Mouse (Mus musculus) megakaryocyte progenitor cell, adult 5-6 weeks (primary cell): ENCODE measurements around the gene Aimp2. TPM values are rescaled to one million over a fixed set of nuclear protein-coding genes. Genes with fewer than 3 reads are reported as not detected.

Experiments
- ATAC-seq: replicated peaks from 2 replicates; pipeline ENCODE4 v1.8.0; 2016; ENCODE audit warnings: mild to moderate bottlenecking, moderate TSS enrichment, inconsistent platforms; ENCODE audit not compliant: poor library complexity
- total RNA-seq, 2 experiments: library from RNA; stranded (forward) in 1 of 2; stranded (reverse) in 1 of 2; fragments of 157-497, 149-512 nt in 1 of 2; fragments of 200-1000 nt in 1 of 2; gene quantifications; 2 replicates each; pipeline versions ENCODE4 v1.2.3 to v1.2.4; 2015 to 2017

Gene Aimp2
- 62.4 and 71.2 TPM in 2 replicates for total RNA-seq (2015)
- 74.0 and 86.7 TPM in 2 replicates for total RNA-seq (2017)

DNA sequence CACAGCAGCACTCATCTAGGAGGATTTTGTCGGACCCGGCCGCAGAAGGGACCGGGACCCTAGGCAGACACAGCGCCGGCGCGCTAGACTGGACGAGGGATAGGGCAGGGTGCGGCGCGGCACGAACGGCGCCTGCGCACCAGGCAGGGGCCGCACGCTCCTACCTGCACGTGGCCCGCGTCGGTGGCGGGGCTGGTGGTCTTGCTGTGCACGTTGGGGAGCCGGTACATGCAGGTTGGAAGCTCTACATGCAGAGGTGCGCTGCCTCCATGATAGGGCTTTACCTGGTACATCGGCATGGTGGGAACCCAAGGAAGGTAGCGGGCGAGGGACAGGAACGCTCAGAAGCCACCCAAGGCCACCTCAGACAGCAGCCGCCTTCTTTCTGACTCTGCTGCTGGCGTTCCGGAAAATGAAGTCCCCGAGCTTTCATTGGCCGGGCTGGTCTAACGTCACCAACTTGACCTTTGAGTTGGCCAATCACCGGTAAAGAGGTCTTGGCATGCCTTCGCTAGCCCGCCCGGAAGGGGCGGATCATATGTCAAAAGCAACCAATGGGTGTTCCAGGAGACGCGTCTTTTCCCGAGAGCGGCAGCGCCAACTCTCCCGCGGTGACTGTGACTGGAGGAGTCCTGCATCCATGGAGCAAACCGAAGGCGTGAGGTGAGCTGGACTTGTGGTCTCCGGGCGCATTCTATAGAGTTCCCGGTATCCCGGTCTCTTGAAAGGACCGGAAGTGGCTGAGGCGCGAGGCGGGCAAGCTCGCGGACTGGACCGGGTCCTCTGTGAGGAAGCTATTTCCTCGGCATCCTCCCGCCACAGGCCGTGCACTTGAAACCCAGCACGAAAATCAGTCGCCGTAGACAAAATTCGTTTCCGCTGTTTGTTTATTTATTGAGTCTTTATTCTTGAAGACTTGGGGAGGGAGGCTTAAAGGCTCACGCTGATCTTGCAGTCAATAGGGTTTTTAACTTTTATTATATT lies at the start of gene Aimp2, which contains the start of gene Pms2:
TSS of gene Aimp2 (minus strand) at position 431 of the 984 bp plus-strand sequence.
TSS of gene Pms2 (plus strand) at position 548 of the 984 bp plus-strand sequence.
- peak; percentile 94 for ATAC-seq

DNA sequence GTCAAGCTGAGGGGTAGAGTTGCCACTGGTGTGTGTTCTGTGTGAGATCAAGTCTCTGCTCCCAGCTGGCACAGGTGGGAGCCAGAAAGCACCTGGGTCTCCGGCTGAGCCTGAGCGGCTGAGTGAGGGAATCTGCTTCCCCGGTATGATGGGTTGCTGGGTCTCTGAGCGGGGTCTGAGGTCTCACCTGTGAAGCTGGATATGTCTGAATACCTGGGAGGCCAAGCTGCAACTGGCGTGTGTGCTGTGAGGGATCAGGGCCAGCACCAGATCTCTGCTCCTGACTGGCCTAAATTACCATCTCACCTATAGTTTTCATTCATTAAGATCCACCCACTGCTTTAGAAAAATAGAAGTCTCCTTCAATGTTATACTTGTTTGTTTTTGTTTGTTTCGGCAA lies 47.5 kb upstream of the Aimp2 start:
- no peak for ATAC-seq

DNA sequence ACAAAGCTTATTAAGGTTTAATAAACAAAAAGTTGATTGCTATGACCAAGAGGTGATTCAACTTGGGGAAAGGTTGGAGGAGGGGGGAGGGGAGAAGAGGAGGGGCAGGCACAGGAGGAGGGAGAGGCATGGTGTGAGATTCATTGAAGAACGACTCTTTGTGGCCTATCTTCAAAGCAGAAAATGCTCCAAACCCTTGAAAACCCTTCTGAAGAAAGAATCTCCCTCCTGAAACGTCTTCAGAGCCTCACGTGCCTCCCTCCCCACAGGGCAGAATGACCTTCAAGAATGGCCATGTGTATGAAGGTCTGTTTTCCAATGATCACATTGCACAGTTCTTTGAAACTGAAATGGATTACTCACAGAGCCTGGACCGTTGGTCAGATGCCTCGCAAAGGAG lies 40.4 kb upstream of the Aimp2 start:
- no peak for ATAC-seq

DNA sequence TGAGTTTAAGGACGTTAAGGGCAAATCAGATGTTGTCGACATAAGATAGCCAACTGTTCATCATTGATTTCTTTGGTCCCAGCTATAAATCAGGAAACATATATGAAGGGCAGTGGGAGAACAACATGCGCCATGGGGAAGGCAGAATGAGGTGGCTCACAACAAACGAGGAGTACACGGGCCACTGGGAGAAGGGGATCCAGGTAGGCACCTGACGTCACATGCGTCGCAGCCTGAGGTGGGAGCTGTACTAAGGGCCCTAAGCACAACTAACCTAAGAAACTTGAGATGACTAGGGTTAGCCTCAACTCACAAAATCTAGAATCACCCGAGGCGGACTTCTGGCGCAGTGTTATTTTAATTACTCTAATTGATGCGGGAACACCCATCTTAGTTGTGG lies 38.7 kb upstream of the Aimp2 start:
- no peak for ATAC-seq

DNA sequence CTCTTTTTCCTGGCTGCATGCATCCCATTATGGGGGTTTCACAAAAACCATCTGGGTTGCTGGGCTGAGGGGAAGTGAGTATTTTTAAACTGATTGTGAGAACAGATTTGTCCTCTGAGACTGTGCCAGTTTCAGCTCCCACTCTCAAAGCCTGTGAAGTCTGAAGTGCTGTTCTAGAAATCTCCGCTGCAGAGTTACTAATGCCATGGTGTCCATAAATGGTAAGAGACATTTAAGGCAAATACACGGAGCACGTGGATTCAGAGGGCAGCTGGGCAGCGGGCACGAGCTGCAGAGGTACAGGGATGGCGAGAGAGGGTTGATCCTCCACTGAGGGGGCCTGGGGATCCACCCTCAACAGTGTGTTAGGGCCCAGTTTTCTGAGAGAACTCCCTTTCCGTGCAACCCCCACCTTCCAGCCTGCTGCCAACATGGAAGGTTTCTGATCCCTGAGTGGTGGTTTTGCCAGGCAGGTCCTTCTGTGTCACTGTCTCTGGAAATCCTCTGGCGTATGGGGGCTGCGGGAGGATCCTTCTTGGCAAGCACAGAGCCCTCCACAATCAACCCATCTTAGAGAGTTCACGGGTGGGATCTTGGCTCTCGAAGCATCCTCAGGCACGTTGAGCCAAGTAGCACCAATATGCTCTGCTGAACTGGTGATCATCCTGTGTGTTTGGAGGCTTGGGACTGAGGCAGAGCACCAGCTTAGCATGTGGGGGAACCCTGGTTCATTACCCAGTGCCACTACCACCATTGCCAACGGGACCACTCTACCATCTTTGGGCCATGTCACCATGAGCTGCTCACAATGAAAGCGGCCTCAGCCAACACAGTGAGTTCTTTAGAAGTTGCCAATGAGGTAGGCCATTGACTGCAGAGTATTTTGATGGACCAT lies 33.8 kb upstream of the Aimp2 start:
- ATAC-seq = no peak

DNA sequence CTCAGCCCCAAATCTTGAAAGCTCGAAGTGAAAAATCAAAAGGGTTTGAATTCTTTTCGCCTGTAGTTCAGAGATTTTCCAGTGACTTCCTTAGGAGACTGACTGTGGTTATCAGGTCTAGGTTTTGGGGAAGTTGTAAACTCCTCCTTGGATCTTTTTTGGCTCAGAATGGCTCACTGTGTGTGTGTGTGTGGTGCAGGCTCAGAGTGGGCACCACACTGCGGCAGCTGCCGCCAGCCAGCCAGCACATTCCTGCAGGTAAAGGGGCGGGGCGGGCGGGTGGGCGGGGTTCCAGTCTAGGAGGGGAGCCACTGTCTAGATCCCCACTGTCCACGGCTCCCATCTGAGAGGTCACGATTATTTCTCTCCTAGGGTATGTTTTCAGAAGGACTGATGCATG lies 31.9 kb upstream of the Aimp2 start:
- ATAC-seq = 0 out of 2 replicates have a peak, but pooled peaks have one; percentile 37

DNA sequence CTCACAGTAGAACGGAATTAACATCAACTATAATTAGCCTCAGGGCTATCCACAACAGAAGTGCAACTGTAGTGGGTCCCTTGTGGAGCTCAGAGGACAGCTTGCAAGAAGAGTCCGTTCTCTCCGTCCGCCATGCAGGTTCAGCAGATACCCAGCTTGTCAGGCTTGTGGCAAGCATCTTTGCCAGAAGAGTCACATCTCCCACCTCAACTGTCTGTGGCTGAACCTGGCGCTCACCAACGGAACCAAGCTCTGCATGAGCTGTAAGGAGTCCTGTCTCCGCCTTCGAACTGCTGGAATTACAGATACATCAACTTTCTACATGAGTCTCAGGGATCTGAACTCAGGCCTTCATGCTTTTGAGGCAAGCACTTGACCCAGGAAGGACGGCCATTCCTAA lies 26.5 kb upstream of the Aimp2 start:
- ATAC-seq = no peak

DNA sequence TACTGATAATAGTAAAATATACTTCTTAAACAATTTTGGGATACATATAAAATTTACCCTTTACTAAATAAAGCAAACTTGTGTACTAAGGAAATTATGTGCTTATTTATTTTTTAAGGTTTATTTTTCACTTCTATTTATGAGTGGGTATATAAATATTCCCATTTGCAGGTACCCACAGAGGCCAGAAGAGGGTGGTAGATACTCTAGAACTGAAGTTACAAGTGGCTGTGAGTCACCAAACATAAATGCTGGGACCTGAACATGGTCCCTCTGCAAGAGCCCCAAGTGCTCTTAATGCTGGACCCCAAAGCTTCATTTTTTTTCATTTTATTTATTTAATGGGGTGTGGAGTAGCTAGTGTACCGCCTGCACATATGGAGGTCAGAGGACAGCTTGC lies 24.2 kb upstream of the Aimp2 start:
- ATAC-seq = 0 out of 2 replicates have a peak, but pooled peaks have one; percentile 37

- ATAC-seq = no peak
Observed at GRCm38 (mm10) chr5:143933414-143933813, 23.8 kb upstream of the Aimp2 start.

GRCm38 (mm10) chr5:143932831-143933230 lies 23.2 kb upstream of the Aimp2 start, which contains the start of gene Rsph10b:
Gene Rsph10b (plus strand): TSS chr5:143933035.
- no peak for ATAC-seq

GRCm38 (mm10) chr5:143931863-143932580 lies 22.4 kb upstream of the Aimp2 start:
- ATAC-seq = no peak

GRCm38 (mm10) chr5:143930656-143931055 lies 21.0 kb upstream of the Aimp2 start:
- ATAC-seq = no peak

GRCm38 (mm10) chr5:143929291-143929690 lies 19.6 kb upstream of the Aimp2 start:
- no peak for ATAC-seq

DNA sequence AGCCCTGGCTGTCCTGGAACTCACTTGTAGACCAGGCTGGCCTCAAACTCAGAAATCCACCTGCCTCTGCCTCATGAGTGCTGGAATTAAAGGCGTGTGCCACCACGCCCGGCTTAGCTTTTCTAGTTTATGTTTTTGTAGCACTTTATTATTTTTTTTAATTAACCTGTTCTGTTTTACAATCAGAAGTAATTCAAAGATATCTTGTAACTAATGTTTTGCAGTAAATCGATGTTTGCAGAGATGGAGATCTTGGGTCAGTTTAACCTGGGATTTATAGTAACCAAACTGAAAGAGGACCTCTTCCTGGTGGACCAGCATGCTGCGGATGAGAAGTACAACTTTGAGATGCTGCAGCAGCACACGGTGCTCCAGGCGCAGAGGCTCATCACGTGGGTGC lies 18.2 kb upstream of the Aimp2 start, which contains the start of gene Gm42421:
TSS of gene Gm42421 (plus strand) at position 301 of the 400 bp plus-strand sequence.
- no peak for ATAC-seq

GRCm38 (mm10) chr5:143924781-143925452 lies 15.3 kb upstream of the Aimp2 start:
- peak; percentile 85 for ATAC-seq

DNA sequence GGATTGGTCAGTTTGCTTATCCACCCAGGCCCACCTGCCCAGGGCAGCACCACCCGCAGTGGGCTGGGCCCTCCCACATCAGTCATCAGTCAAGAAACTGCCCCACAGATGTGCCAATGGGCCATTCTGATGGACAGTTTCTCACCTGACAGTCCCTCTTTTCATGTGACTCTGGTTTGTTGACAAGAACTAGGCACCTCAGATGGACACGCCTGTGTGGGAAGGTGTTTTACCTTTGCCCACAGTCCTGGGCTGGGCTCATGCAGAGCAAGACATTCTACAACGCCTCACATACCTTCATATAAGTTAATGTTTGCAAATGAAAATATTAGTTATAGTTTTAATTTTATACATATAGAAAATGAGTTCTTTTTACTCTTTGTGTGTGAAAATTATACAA lies 8.5 kb upstream of the Aimp2 start:
- ATAC-seq = no peak

GRCm38 (mm10) chr5:143917418-143917817 lies 7.8 kb upstream of the Aimp2 start:
- ATAC-seq = peak; percentile 92

DNA sequence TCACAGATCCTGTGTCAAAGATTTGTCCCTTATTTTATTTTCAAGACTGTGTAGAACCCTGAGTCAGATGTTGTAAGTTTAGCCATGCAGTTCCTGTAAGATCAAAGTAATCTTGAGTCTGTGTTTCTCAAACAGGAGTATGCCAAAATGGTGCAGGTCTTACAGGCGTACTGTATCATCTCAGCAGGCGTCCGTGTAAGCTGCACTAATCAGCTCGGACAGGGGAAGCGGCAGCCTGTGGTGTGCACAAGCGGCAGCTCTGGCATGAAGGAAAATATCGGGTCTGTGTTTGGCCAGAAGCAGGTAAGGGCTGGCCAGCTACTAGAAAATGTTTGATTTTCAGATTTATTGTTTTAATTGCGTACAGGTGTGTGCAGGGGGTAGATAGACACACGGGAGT lies 6.6 kb upstream of the Aimp2 start:
- no peak for ATAC-seq

- no peak for ATAC-seq
Observed at GRCm38 (mm10) chr5:143908926-143909325, 721 bp downstream of the Aimp2 start.

DNA sequence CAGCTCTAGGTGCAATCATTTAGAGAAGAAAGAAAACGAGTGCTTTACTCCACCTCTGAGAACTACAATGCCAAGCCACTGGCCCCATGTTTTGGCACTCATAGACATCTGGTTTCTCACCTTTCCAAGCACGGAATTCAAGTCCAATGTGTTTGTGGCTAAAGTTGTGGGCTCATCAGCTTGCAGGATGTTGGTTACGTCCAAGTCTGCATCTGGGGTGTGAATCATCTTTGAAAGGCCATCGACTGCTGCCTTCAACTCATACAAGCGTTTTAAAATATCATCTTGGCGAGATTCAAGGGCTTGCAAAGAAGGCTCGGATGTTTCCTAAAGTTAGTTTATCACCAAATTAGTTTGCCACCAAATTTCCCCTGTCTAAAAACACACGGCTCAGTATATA lies 3.2 kb downstream of the Aimp2 start:
- ATAC-seq = no peak
